Mouse (Mus musculus) urinary bladder, adult 2 months (tissue): Measurements from ENCODE around the gene H60b. TPM values are rescaled to one million over a fixed set of nuclear protein-coding genes. Genes with fewer than 3 reads are reported as not detected.
"Not testable (repeated sequence)": the region's sequence is repeated elsewhere in the genome, so short reads cannot be mapped to it uniquely, and the experiment has no call there.

Experiments used
- DNase-seq: peaks from one replicate; pipeline ENCODE4 v3.0.0; 2022; ENCODE audit warnings: low spot score
- polyA plus RNA-seq: library from polyadenylated mRNA; depleted of rRNA; stranded (reverse); fragments of >200 nt; gene quantifications from 2 replicates; pipeline ENCODE4 v1.2.3, GENCODE M21; 2012; rRNA removed

The H60b gene
- 0.87 and 1.4 TPM in 2 replicates for polyA plus RNA-seq

DNA sequence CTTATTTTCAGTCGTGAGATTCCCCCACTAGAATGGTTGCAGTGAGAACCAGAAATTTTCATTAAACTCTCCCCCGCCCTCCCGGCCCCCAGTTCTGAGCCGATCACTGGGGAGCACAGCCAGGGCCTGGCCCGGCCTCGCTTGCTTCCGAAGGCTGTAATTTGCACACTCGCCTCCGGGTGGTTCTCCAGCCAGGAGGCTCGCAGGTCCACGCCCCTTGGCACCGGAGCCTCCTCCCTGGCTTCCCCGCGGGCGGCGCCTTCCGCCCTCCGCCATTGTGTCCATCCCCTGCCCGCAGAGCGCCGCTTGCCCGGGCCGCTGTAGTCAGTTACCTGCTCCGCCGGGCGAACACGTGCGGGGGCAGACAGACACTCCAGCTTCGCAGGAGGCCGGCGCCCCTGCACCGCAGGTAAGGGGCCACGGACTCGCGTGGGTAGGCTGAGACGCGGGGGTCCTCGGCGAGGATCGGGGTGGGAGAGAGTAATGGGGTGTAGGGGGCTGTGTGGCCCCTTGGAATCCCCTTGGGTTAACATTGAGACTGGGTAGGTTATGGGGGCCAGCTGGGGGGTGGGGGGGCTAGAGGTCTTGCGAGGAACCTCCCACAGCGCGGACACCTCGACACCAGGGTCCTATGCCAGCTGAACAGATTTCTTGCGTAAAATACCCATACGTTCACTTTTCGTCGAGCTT lies at the start of gene H60b, which contains the start of gene Raet1e:
Gene H60b (plus strand): TSS at position 277 of the 690 bp plus-strand sequence.
Gene Raet1e (plus strand): TSS at position 260 of the 690 bp plus-strand sequence.
- peak; percentile 63 for DNase-seq

DNA sequence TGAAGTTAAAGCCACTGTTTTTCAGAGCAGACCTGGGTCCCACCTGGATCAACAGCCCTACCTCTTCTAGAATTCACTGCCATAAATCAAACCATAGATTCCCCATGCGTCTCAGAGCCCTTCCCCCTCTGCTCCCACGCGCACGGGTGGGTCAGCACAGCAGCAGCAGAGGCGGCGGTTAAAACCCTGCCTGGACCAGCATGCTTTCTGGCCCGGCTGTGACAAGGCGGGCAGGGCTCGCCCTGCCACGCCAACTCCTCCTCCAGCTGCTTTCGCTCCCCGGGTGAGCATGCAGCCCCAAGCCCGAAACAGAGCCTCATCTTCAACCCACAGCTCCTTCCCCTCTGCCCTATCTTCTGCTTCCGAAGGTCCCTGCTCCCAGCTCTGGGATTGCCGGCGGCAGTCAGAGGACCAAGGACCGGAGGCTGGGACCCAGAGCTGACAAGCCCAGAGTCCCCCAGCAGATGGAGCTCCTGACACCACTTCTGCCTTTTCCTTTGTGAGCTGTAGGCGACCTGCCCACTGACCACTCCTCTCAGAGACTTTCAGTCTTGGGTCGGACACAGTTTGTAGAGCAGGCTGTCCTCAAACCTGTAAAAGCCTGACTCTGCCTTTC lies 17.6 kb upstream of the H60b start:
- DNase-seq, result peak; percentile 64

DNA sequence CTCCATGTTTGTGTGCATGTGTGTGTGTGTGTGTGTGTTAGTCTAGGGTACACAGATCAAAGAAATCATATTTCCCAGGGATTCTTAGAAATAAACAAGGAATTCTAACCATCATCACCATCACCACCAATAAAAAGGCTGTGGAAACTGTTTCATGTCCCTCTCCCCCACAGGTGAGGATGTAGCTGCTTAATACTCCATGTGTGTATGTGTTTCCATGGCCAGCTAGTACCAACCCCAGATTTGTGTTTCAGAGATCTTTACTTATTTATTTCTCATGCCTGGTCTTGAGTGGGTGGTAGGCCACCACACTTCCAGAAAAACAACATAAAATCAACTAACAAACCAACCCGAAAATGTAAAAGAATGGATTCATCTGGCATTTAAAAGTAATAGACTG lies 16.2 kb upstream of the H60b start:
- not testable (repeated sequence) for DNase-seq

DNA sequence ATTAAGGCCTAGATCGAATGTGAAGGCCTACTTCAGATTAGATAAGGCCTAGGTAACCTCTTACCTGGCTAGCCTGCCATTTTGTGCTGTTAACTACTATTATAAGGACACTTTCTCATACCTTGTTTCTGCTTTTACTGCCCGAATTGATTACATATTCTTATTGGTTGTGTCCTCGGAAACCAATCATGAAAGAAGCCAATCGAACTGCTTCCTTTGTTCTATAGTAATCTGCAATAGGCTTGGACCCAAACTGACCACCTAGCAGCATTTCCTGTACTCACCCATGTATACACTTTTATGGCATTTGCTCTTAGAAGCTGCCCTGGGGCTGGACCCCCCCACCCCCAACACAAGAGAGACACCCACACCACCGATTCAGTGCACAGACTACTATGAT lies 15.5 kb upstream of the H60b start:
- no peak for DNase-seq

DNA sequence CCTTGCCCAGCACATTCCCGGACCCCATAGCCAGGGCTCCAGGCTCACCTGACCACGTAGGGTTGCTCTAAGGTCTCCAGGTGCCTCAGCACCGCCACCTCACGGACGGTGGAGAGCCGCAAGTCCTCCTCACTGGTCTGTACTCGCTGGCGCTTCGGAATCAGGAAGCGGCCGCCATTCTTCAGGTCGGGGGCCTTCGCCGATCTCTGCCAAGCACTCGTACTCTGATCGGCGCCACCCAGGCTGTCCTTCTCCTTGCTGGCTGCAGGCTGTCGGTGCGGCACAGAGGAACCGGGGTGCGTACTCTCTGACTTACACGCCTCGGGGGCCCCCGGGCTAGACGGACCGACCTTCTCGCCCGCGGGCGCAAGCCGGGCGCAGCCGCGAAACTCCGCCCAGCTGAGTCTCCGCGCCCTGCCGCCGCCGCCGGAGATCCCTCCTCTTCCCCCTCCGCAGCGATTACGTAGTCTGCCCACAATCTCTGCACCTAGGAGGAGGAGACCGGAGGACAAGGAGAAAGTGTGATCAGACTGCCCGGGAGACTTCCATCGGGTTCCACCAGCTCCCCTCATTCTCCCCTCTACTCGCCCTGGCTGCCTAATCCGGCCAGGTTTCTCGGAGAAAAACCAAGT lies 9.8 kb upstream of the H60b start:
- peak; percentile 78 for DNase-seq

DNA sequence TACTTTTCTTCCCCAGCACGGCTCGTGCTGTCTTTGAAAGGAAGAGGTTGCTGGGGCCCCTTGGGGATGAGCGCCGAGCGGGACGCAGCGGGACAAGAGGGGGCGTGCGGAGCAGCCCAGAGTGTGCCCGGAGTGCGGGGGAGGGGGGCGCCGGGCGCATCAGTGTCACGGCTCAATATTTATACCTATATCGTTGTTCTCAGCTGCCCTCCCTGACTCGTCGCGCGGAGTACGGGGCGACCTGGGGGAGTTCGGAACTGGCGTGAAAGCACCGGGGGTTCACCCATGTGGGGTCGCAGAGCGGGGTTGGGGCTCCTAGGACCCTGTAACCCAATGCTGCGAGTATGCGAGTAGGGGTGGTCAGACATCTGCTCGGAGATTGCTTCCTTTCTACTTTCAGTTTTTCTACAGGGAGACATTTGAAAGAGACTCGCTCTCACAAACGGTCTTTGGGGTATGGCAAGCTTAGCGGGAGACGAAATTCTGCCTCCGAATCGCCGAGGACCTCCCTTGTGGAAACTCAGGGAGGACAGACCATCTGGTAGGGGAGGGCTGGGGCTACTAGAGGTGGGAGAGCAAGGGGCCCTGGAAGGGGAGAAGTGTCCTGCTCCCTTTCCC lies 9.2 kb upstream of the H60b start, which contains the start of gene E030030I06Rik:
Gene E030030I06Rik (minus strand): TSS at position 198 of the 618 bp plus-strand sequence.
- DNase-seq, result peak; percentile 30

DNA sequence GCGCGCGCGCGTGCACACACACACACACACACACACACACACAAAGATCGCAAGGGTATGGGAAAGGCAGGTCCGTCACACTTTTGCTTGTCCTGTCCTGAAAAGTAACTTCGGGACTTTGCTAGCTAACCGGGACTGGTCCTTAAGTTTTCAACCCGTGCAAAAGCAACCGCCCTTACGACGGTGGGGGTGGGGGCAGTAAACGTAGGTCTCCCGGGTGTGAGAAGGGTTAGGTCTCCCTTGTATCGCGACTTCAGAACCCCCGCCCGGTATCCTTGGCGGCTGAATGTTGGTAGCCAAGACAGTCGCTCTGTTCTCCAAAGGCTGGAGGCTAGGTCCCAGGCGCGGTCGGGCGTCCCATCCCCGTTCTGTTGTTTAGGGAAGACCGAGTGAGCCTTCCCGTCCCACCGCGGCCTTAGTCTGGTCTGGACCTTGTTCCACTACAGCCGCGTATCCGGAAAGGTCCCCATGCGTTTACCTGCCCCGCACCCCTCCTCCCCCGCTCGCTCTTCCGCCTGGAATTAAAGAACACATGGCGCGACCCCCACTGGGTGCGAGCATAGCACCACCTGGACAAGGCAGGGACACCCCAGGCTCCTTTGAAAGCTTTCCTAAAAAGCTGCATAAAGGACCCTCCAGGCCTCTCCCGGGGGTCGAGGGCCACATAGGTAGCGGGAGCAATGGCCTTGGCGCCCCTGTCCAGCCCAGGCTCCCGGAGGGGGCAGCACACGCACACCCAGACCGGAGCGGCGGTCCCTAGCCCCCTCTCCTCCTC lies 8.5 kb upstream of the H60b start:
- peak; percentile 27 for DNase-seq

DNA sequence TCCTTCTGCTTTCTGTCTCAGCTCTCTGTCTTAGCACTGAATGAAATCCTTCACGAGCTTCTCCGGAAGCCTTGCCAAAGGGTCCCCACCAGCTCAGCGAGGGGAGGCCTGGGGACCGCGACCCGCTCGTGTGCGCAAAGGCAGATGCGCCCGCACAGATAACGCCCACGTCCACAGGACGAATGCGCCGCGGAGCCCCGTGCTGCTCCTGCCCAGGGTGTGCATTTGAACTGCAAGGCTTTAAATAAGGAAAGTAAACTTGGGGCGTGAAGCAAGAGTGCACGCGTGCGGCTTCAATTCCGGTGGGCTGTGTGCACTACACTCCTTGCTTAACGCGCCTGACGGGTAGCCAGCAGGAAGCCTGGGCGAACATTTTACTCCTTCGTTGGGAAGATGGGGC lies 7.8 kb upstream of the H60b start:
- no peak for DNase-seq

DNA sequence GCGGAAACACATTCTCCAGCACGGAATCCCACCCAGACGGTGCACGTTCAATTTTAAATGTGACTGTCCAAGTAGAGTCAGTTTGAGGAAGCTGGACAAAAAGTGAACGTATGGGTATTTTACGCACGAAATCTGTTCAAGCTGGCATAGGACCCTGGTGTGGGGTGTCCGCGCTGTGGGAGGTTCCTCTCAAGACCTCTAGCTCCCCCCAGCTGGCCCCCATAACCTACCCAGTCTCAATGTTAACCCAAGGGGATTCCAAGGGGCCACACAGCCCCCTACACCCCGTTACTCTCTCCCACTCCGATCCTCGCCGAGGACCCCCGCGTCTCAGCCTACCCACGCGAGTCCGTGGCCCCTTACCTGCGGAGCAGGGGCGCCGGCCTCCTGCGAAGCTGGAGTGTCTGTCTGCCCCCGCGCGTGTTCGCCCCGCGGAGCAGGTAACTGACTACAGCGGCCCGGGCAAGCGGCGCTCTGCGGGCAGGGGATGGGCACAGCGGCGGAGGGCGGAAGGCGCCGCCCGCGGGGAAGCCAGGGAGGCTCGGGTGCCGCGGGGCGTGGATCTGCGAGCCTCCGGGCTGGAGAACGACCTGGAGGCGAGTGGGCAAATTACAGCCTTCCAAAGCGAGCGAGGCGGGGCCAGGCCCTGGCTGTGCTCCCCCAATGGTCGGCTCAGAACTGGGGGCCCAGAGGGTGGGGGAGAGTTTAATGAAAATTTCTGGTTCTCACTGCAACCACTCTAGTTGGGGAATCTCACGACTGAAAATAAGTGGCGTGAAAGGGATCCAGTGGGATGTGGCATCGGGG lies 7.1 kb upstream of the H60b start:
- DNase-seq, result not testable (repeated sequence)

DNA sequence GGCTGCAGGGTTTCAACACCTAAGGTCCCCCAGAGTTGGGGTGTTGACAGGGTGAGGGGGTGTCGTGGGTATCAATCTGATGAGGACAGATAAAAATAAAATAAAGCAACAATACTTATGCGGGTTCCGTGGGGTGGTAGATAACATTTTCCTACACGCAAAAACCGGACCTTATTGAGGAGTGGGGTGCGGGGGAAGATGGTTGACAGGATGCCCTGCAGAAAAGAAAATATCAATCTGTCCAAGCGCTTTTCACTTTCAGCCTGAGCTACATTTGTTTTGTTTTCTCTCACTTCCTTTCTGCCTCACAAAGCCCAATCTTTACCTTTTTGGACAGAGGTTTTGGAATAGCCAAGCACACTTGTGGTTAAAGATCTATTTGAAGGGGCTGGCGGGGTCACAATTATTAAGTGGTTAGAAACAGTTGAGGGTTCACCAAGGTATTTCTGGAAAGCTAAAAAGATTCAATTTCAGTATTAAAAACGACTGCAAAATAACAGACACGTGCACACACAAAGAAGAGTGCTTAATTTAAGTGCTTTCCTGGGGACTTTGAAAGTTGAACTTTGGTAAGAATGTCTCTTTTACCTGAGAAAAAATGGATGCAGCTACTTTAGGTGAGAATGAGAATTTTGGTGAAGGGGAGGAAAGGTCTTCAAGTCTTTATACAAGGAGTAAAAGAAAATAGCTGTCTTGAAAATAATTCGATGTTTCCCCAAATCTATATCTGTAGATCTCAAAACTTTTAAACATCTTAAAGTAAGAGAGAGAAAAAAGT lies 6.3 kb upstream of the H60b start:
- DNase-seq, result not testable (repeated sequence)

DNA sequence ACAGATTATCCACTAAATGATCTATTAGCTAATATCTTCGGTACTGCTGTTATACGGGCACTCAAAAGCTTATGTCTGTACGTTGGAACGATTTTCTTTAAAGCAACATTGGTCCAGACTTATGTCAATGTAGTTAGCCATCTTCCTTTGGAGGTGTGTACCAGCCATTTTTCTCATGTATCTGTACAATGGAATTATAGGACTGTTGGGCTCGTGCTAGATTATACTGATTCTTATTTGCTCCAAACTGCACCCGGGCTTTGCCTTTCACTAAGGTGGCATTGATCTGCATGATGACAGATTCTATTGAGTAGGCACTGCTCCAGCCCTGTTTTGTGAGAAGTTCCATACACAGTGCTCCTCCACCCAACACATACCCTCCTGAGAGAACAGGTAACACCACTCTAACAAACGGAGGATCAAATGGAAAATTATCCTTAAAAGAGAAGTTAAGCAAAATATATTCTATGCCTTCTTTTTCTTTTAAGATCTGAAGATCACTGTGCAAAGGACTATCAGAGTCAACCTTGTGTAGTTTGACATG lies 5.2 kb upstream of the H60b start:
- DNase-seq, result not testable (repeated sequence)

DNA sequence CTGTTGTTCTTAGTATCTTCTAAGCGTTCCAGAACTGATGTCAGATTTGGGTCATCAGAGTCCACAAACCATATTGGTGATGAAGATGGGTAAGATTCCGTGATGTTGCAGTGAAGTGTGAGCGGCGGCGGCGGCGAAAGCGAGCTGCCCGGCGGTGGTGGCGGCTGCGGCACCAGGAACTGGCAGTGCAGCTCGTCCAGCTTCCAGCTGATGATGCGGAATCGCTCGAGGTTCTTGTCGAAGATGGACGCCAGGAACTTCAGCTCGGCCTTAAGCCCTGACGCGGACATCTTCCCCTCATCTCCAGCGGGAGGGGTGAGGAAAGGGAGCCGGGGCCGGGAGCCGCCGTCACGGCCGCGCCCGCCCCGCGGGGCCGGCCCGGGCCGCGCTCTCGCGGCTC lies 4.3 kb upstream of the H60b start:
- not testable (repeated sequence) for DNase-seq

DNA sequence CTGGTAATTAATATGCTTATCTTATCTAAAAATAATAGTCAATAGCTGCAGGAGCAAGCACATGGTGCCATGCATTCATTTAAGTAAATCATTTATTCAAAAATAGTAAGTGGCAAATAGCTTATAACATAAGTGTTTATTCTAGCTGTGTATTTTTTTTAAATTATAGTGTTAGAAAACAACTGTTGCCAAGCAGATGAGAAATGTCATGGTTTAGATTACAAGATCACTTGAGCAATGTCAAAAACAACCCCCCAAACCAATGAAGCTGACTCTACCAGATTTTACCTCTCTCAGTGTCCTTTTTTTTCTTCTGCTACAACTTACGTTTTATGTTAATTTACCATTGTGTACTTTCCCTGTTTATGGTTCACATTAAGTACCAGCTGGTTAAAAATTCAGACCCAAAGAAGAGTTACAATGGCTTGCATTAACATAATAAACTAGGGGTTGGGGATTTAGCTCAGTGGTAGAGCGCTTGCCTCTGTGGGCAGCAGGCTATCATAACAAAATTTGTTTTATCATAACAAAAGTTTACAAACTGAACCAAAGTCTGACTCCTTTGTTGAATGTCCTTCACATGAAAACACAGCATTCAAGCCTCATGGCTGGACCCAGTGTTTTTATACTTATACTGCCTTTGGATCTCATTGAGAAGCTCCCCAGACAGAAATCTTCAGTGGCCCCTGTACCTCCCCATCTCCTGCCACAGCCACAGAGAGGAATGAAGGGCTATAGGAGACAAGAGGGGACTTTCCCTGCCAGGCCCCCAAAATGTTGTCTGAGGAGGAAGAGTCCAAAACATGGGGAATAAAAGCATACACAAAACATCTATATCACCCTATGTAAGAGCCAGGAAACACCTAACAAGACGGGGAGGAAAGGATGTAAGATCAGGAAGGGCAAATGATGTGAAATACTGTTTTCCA lies 3.3 kb upstream of the H60b start:
- DNase-seq, result no peak

DNA sequence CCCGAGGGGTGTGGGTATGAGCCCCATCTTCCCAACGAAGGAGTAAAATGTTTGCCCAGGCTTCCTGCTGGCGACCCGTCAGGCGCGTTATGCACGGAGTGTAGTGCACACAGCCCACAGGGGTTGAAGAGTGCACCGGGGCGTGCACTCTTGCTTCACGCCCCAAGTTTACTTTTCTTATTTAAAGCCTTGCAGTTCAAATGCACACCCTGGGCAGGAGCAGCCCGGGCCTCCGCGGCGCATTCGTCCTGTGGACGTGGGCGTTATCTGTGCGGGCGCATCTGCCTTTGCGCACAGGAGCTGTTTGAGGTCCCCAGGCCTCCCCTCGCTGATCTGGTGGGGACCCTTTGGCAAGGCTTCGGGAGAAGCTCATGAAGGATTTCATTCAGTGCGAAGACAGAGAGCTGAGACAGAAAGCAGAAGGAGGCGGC lies 760 bp downstream of the H60b start:
- no peak for DNase-seq

DNA sequence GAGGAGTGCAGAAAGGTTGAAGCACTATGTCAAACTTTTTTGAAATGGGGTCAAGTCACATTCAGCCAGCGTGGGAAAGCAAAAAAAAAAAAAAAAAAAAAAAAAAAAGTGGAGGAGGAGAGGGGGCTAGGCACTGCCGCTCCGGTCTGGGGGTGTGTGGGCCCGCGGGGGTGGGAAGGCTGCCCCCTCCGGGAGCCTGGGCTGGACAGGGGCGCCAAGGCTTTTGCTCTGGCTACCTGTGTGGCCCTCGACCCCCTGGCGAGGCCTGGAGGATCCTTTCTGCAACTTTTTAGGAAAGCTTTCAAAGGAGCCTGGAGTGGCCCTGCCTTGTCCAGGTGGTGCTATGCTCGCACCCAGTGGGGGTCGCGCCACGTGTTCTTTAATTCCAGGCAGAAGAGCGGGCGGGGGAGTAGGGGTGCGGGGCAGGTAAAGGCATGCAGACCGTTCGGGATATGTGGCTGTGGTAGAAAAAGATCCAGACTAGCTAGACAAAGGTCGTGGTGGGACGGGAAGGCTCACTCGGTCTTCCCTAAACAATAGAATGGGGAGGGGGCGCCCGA lies 1.3 kb downstream of the H60b start:
- no peak for DNase-seq

DNA sequence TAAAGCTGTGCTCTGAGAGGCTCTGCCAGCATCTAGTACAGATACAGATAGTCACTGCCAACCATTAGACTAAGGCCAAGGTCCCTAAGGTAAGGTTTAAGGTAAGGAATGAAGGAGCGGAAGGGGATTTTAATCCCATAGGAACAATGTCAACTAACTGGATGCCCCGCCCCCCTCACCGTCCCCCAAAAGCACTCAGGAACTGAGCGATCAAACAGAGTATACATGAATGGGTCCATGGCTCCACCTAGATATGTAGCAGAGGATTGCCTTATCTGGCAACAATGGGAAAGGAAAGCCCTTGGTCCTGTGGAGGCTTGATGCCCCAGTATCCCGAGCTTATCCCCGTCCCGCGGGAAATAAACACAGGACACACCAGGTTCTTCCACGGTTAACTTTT lies 4.9 kb downstream of the H60b start:
- DNase-seq, result not testable (repeated sequence)

DNA sequence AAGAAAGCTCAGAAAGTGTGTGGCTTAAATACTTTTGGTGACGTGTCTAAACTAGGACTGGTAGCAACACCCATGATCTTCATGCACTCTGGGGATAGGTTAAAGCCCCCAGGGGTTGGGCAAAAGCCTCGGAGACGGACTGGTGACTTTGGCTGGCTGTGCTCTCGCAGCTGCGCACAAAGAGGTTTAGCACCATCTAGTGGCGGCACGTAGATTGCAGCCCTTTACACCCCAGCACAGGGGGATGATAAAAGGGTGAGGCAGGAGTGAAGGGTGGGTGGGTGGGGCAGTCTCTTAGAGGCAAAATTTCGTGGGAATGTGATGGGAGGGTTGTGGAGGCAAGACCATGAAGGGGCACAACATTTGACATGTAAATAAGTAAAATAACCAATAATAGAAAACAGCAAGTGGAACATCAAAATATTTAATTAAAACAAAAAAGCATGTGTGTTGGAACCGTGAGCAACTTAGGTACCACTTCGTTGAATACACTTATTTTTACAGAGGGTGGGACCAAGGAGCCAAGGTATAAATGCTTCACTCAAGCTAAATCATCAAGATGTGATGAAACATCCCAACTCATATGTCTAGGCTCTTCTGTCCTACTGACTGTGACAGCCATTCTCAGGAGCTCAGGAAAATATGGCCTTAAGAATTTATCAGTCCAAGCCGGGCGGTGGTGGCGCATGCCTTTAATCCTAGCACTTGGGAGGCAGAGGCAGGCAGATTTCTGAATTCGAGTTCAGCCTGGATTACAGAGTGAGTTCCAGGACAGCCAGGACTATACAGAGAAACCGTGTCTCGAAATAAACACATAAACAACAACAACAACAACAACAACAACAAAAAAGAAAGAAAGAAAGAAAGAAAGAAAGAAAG lies 5.6 kb downstream of the H60b start:
- peak; percentile 53 for DNase-seq
